Mouse (Mus musculus): ENCODE measurements around the gene Cox14. TPM values are rescaled to one million over a fixed set of nuclear protein-coding genes. Genes with fewer than 3 reads are reported as not detected.
"Not testable (repeated sequence)": the region's sequence is repeated elsewhere in the genome, so short reads cannot be mapped to it uniquely, and the experiment has no call there.

Gene Cox14
- polyA plus RNA-seq, 1 experiment from 2014 or later = 199 TPM

DNA sequence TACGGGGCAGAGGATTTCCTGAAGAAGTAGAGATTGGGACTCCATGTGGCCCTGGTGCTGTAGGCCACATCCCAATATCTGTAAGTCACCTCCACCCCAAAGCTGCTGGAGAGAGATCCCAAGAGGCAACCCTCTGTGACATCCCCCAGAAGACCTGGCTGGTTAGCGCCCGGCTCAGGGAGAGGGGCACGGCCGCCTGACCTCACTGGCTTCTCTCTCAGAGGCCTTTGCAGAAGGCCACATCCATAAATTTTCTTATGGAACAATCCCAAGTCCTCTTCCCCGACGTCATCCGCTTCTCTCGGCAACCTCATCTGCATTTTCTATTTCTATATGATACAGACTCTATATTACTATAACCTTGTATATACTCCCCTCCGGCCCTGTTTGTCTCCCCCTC lies 25.7 kb upstream of the Cox14 start:
- Histone ChIP-seq H3K27ac (replicated peaks) (no peak overlapping the region), H3K27me3 (ENCODE audit: control insufficient read depth, insufficient read depth, low read length) (no peaks in the 10 kb centered on the region)

DNA sequence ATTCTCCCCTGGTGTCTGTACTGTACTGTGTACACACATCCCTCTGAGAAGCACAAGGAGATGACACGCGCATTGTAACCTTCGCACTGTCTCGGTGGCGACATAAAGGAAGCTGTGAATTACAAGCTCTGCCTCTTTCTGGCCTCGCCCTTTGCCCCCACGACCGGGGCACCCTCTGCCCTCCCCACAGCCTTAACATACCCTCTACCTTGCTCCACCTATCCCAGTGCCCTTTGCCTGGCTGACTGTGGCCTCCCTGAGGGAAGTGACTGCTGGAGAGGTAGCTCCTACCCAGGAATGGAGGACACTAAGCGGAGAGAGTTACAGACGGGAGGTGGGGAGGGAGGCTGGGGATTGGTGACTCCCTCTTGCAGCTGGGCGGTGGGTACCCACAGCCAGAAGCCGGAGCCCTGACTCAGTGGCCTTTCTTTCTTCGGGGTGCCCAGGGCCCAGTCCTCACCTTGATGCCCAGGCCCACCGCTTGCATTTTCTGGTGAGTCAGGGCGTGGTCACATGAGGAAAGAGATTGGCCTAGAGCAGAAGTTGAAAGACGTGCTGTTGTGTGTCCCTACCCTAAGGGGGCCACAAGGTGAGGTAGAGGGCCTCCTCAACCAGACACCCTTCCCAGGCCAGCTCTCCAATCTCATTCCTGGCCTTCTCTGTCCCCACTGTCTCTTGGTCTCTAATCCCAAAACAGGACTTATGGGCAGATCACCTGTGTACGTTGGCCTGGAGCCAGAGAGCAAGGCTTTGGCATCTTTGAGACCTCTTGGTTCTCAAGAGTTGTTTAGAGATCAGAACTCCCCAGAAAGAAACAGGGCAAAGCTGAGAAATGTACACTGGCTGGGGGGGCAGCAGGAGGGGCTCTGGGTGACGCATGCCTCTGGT lies 25.0 kb upstream of the Cox14 start:
- no peaks in the 10 kb centered on the region for H3K9me3 ChIP-seq (ENCODE audit: control insufficient read depth, low read length)
- no peaks in the 10 kb centered on the region for H3K27me3 ChIP-seq (ENCODE audit: control insufficient read depth, insufficient read depth, low read length)
- TF ChIP-seq CTCF (IDR thresholded peaks at IDR 0.05; ENCODE audit: low read depth) = no peak
- no peak for TF ChIP-seq EP300 (optimal IDR thresholded peaks at IDR 0.05)
- H3K9ac ChIP-seq (ENCODE audit: low read length) = no peak overlapping the region
- DNase-seq (ENCODE audit: low spot score) = no peak
- H3K36me3 ChIP-seq (ENCODE audit: control insufficient read depth, insufficient read depth, low read length) = no peaks in the 10 kb centered on the region
- no peaks in the 10 kb centered on the region for H3K4me1 ChIP-seq (replicated peaks; ENCODE audit: control insufficient read depth, insufficient read depth)
- no peak overlapping the region for H3K4me3 ChIP-seq (ENCODE audit: low read depth, low read length)
- WGBS = 80% methylated on average over 18 of the region's 18 CpGs
- ATAC-seq (ENCODE audit: low FRiP score, low TSS enrichment) = no peak
- H3K4me2 ChIP-seq (replicated peaks; ENCODE audit: low read depth) = no peak overlapping the region
- no peak overlapping the region for H3K27ac ChIP-seq (replicated peaks)

More for the DNA sequence above, 25.7 kb upstream of the Cox14 start:
- no peak for ATAC-seq (ENCODE audit: low FRiP score, low TSS enrichment)
- Histone ChIP-seq H3K4me1 (replicated peaks; ENCODE audit: control insufficient read depth, insufficient read depth) (no peaks in the 10 kb centered on the region), H3K4me2 (replicated peaks; ENCODE audit: low read depth) (no peak overlapping the region), H3K4me3 (ENCODE audit: low read depth, low read length) (no peak overlapping the region), H3K9me3 (ENCODE audit: control insufficient read depth, low read length) (no peaks in the 10 kb centered on the region), H3K36me3 (ENCODE audit: control insufficient read depth, insufficient read depth, low read length) (no peaks in the 10 kb centered on the region), H3K9ac (ENCODE audit: low read length) (no peak overlapping the region)
- no peak for TF ChIP-seq EP300 (optimal IDR thresholded peaks at IDR 0.05)
- no peak for TF ChIP-seq CTCF (IDR thresholded peaks at IDR 0.05; ENCODE audit: low read depth)
- WGBS = 85% methylated on average over 10 of the region's 10 CpGs
- DNase-seq (ENCODE audit: low spot score) = no peak

- not testable (repeated sequence) for H3K4me1 ChIP-seq (replicated peaks; ENCODE audit: control insufficient read depth, insufficient read depth); H3K36me3 ChIP-seq (ENCODE audit: control insufficient read depth, insufficient read depth, low read length); H3K27me3 ChIP-seq (ENCODE audit: control insufficient read depth, insufficient read depth, low read length); ATAC-seq (ENCODE audit: low FRiP score, low TSS enrichment); H3K9me3 ChIP-seq (ENCODE audit: control insufficient read depth, low read length); DNase-seq (ENCODE audit: low spot score)
- peak overlapping the region; percentile 91 for H3K9ac ChIP-seq (ENCODE audit: low read length)
- WGBS = 40% methylated on average over 16 of the region's 16 CpGs
- H3K4me2 ChIP-seq (replicated peaks; ENCODE audit: low read depth) = peak overlapping the region; percentile 51
- H3K4me3 ChIP-seq (ENCODE audit: low read depth, low read length) = peak overlapping the region; percentile 82
- H3K27ac ChIP-seq (replicated peaks) = peak overlapping the region; percentile 97
Measured at GRCm38 (mm10) chr15:99701640-99701998, 23.8 kb upstream of the Cox14 start.

GRCm38 (mm10) chr15:99701999-99702900 lies 23.2 kb upstream of the Cox14 start, which contains the start of gene Smarcd1:
Smarcd1 (plus strand) TSS chr15:99702129.
- H3K4me2 ChIP-seq (replicated peaks; ENCODE audit: low read depth) = peak within 1 kb of the TSS; percentile 51
- peak within 1 kb of the TSS; percentile 82 for H3K4me3 ChIP-seq (ENCODE audit: low read depth, low read length)
- H3K27me3 ChIP-seq (ENCODE audit: control insufficient read depth, insufficient read depth, low read length) = no peaks in the 10 kb centered on the region
- peak; percentile 90 for TF ChIP-seq CTCF (IDR thresholded peaks at IDR 0.05; ENCODE audit: low read depth)
- no peak for TF ChIP-seq EP300 (optimal IDR thresholded peaks at IDR 0.05)
- 1% methylated on average over 69 of the region's 71 CpGs for WGBS
- DNase-seq (ENCODE audit: low spot score) (peak; percentile 92), ATAC-seq (ENCODE audit: low FRiP score, low TSS enrichment) (peak; percentile 89)
- H3K36me3 ChIP-seq (ENCODE audit: control insufficient read depth, insufficient read depth, low read length) = peaks cover 6% of the 10 kb centered on the region; the same call in 1 of the 2 replicates
- no peaks in the 10 kb centered on the region for H3K9me3 ChIP-seq (ENCODE audit: control insufficient read depth, low read length)
- H3K9ac ChIP-seq (ENCODE audit: low read length) = peak within 1 kb of the TSS; percentile 91
- H3K27ac ChIP-seq (replicated peaks) = peak within 1 kb of the TSS; percentile 97
- H3K4me1 ChIP-seq (replicated peaks; ENCODE audit: control insufficient read depth, insufficient read depth) = no peaks in the 10 kb centered on the region

DNA sequence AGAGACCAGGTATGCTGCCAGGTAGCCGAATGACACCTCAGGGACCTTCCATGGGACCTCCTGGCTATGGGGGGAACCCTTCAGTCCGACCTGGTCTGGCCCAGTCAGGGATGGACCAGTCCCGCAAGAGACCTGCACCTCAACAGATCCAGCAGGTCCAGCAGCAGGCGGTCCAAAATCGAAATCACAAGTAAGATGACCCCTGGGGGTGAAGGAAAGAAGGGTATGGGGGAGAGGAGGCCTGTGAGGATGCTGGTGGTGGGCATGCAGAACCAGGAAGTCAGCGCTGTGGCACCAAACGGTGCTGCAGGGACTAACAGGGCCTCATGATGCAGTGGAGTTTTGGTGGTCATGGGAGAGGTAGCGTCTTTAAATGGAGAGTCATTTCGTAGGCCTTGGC lies 22.3 kb upstream of the Cox14 start:
- H3K4me3 ChIP-seq (ENCODE audit: low read depth, low read length) = peak overlapping the region; percentile 82
- no peak overlapping the region; the same call in 1 of the 2 replicates for H3K27ac ChIP-seq (replicated peaks)
- no peaks in the 10 kb centered on the region for H3K9me3 ChIP-seq (ENCODE audit: control insufficient read depth, low read length)
- peak overlapping the region; percentile 51 for H3K4me2 ChIP-seq (replicated peaks; ENCODE audit: low read depth)
- H3K36me3 ChIP-seq (ENCODE audit: control insufficient read depth, insufficient read depth, low read length) = peaks cover 12% of the 10 kb centered on the region; the same call in 1 of the 2 replicates
- H3K9ac ChIP-seq (ENCODE audit: low read length) = peak overlapping the region; percentile 91
- H3K27me3 ChIP-seq (ENCODE audit: control insufficient read depth, insufficient read depth, low read length) = no peaks in the 10 kb centered on the region
- TF ChIP-seq CTCF (IDR thresholded peaks at IDR 0.05; ENCODE audit: low read depth) = no peak
- no peak for TF ChIP-seq EP300 (optimal IDR thresholded peaks at IDR 0.05)
- no peak for DNase-seq (ENCODE audit: low spot score)
- no peak for ATAC-seq (ENCODE audit: low FRiP score, low TSS enrichment)
- 59% methylated on average over 9 of the region's 9 CpGs for WGBS
- no peaks in the 10 kb centered on the region for H3K4me1 ChIP-seq (replicated peaks; ENCODE audit: control insufficient read depth, insufficient read depth)

Measured in stomach, postnatal 0 days (tissue).